Mouse (Mus musculus) bone marrow, adult 2 months (tissue): ENCODE measurements at regions not wholly inside any gene's neighbourhood (a gene's known extent, or its start where the extent isn't known, plus 50 kb on each side); places are given as distances from the start of the nearest gene placed in this dataset.

ENCODE experiments used
- H3K27ac ChIP-seq: fragments of 200-500 bp; 2 replicates; pipeline ENCODE4 v1.5.1; 2012; ENCODE audit warnings: low read depth, mild to moderate bottlenecking, control low read depth, inconsistent platforms, low read length; ENCODE audit not compliant: control insufficient read depth, poor library complexity, insufficient read depth
- H3K4me1 ChIP-seq: fragments of 200-500 bp; 2 replicates; pipeline ENCODE4 v1.6.1; 2011; ENCODE audit warnings: low read length; ENCODE audit not compliant: control insufficient read depth, insufficient read depth
- H3K4me3 ChIP-seq: fragments of 200-500 bp; replicated peaks from 2 replicates; pipeline ENCODE3; 2011; ENCODE audit warnings: mild to moderate bottlenecking, low read depth, low read length, control low read depth; ENCODE audit not compliant: control insufficient read depth
- CTCF ChIP-seq: fragments of 200-500 bp; IDR thresholded peaks from 2 replicates; pipeline ENCODE4 v1.5.1; 2011; ENCODE audit warnings: low read length, control low read depth; ENCODE audit not compliant: control insufficient read depth, insufficient read depth
- POLR2A ChIP-seq: fragments of 200-500 bp; IDR thresholded peaks from 2 replicates; pipeline ENCODE4 v1.6.1; 2011; ENCODE audit warnings: low read depth, mild to moderate bottlenecking, control low read depth, low read length, borderline replicate concordance; ENCODE audit not compliant: control insufficient read depth
- WGBS: fragments of 180-500 bp; shearing (Covaris S2); methylation state at CpG from one replicate; pipeline ENCODE4 v1.1.7; 2018; 5-methylcytosine and 5-hydroxymethylcytosine counted together

GRCm38 (mm10) chr8:128269546-128269945, 88.9 kb upstream of the Nrp1 start:
- Histone ChIP-seq H3K4me1 (no peaks in the 10 kb centered on the region; the same call in 1 of the 2 replicates), H3K27ac (no peak overlapping the region), H3K4me3 (no peak overlapping the region)
- WGBS, result 72% methylated on average over 1 of the region's 1 CpGs
- TF ChIP-seq CTCF (no peak), POLR2A (no peak)

GRCm38 (mm10) chr8:128272866-128273344, 85.5 kb upstream of the Nrp1 start:
- Histone ChIP-seq H3K4me1 (no peaks in the 10 kb centered on the region; the same call in 1 of the 2 replicates), H3K4me3 (no peak overlapping the region), H3K27ac (no peak overlapping the region)
- WGBS, result 51% methylated on average over 3 of the region's 3 CpGs
- TF ChIP-seq CTCF (no peak), POLR2A (no peak)

GRCm38 (mm10) chr8:128276475-128276874, 81.9 kb upstream of the Nrp1 start:
- WGBS, result 60% methylated on average over 1 of the region's 1 CpGs
- no peaks in the 10 kb centered on the region for H3K4me1 ChIP-seq
- no peak overlapping the region for H3K27ac ChIP-seq
- TF ChIP-seq POLR2A (no peak), CTCF (no peak)
- H3K4me3 ChIP-seq, result no peak overlapping the region

GRCm38 (mm10) chr8:128282802-128283201, 75.6 kb upstream of the Nrp1 start:
- H3K27ac ChIP-seq, result no peak overlapping the region
- WGBS, result 60% methylated on average over 3 of the region's 3 CpGs
- H3K4me1 ChIP-seq, result peaks cover 2% of the 10 kb centered on the region; the same call in 1 of the 2 replicates
- TF ChIP-seq CTCF, result no peak
- TF ChIP-seq POLR2A, result no peak
- H3K4me3 ChIP-seq, result no peak overlapping the region

GRCm38 (mm10) chr8:128283365-128283764, 75.0 kb upstream of the Nrp1 start:
- Histone ChIP-seq H3K4me3 (no peak overlapping the region), H3K4me1 (peaks cover 2% of the 10 kb centered on the region; the same call in 1 of the 2 replicates), H3K27ac (no peak overlapping the region)
- 45% methylated on average over 2 of the region's 2 CpGs for WGBS
- no peak for TF ChIP-seq POLR2A
- TF ChIP-seq CTCF, result no peak

GRCm38 (mm10) chr8:128284816-128285215, 73.6 kb upstream of the Nrp1 start:
- no peak for TF ChIP-seq POLR2A
- TF ChIP-seq CTCF, result no peak
- WGBS, result 8% methylated on average over 3 of the region's 3 CpGs
- Histone ChIP-seq H3K27ac (no peak overlapping the region), H3K4me3 (no peak overlapping the region), H3K4me1 (peaks cover 2% of the 10 kb centered on the region; the same call in 1 of the 2 replicates)

- Histone ChIP-seq H3K4me3 (no peak overlapping the region), H3K4me1 (no peaks in the 10 kb centered on the region), H3K27ac (no peak overlapping the region)
- TF ChIP-seq CTCF (no peak), POLR2A (no peak)
- WGBS, result 30% methylated on average over 4 of the region's 4 CpGs
Measured at GRCm38 (mm10) chr8:128290076-128290475, 68.3 kb upstream of the Nrp1 start.

GRCm38 (mm10) chr8:128292394-128292793, 66.0 kb upstream of the Nrp1 start:
- 82% methylated on average over 6 of the region's 6 CpGs for WGBS
- Histone ChIP-seq H3K4me1 (no peaks in the 10 kb centered on the region), H3K27ac (no peak overlapping the region), H3K4me3 (no peak overlapping the region)
- TF ChIP-seq CTCF, result no peak
- TF ChIP-seq POLR2A, result no peak
